ENCODE assay signal across 8 mouse cellular contexts in genomic region chr2:152829367-152829881, GRCm38 (mm10). TPM values are rescaled to one million over a fixed set of nuclear protein-coding genes. Genes with fewer than 3 reads are reported as not detected.
DNase-seq lines count a peak whose midpoint lies in the region; ATAC-seq lines count a peak whose summit lies in the region.

No protein-coding gene starts in this region.

- peaks cover 37% of the 10 kb centered on the region for H3K4me1 ChIP-seq in embryonic facial prominence, embryonic 14.5 days (ENCODE audit: control insufficient read depth, insufficient read depth, low read length)
- H3K4me1 ChIP-seq in hindbrain, embryonic 16.5 days (ENCODE audit: control insufficient read depth, insufficient read depth, low read depth, low read length) = peaks cover 42% of the 10 kb centered on the region
- H3K4me1 ChIP-seq in limb, embryonic 15.5 days = peaks cover 45% of the 10 kb centered on the region
- peaks cover 53% of the 10 kb centered on the region for H3K4me1 ChIP-seq in neural tube, embryonic 15.5 days

- 75% methylated on average over 23 of the region's 23 CpGs for WGBS in embryonic facial prominence, embryonic 14.5 days
- 50% methylated on average over 23 of the region's 23 CpGs for WGBS in hindbrain, embryonic 16.5 days
- 71% methylated on average over 23 of the region's 23 CpGs for WGBS in limb, embryonic 15.5 days
- WGBS in neural tube, embryonic 15.5 days = 46% methylated on average over 23 of the region's 23 CpGs

- H3K4me3 ChIP-seq in embryonic facial prominence, embryonic 14.5 days (ENCODE audit: low read depth, low read length) = peak overlapping the region; percentile 80
- peak overlapping the region; percentile 84 for H3K4me3 ChIP-seq in hindbrain, embryonic 16.5 days (ENCODE audit: low read length)
- H3K4me3 ChIP-seq in limb, embryonic 15.5 days = peak overlapping the region; percentile 76
- peak overlapping the region; percentile 65 for H3K4me3 ChIP-seq in neural tube, embryonic 15.5 days (replicated peaks)

- H3K27ac ChIP-seq in embryonic facial prominence, embryonic 14.5 days (replicated peaks; ENCODE audit: low read depth, low read length) = no peak overlapping the region
- peak overlapping the region; percentile 98; the same call in 1 of the 2 replicates for H3K27ac ChIP-seq in hindbrain, embryonic 16.5 days (ENCODE audit: low read depth, low read length)
- peak overlapping the region; percentile 98 for H3K27ac ChIP-seq in limb, embryonic 15.5 days
- peak overlapping the region; percentile 94 for H3K27ac ChIP-seq in neural tube, embryonic 15.5 days (replicated peaks)

- H3K9me3 ChIP-seq in embryonic facial prominence, embryonic 14.5 days (ENCODE audit: control insufficient read depth, low read length) = no peaks in the 10 kb centered on the region
- H3K9me3 ChIP-seq in hindbrain, embryonic 16.5 days (ENCODE audit: control insufficient read depth, low read length) = no peaks in the 10 kb centered on the region
- H3K9me3 ChIP-seq in limb, embryonic 15.5 days = no peaks in the 10 kb centered on the region
- no peaks in the 10 kb centered on the region for H3K9me3 ChIP-seq in neural tube, embryonic 15.5 days (replicated peaks)

- H3K27me3 ChIP-seq in embryonic facial prominence, embryonic 14.5 days (replicated peaks; ENCODE audit: control insufficient read depth, insufficient read depth, low read length) = no peaks in the 10 kb centered on the region
- H3K27me3 ChIP-seq in hindbrain, embryonic 16.5 days (replicated peaks; ENCODE audit: control insufficient read depth, insufficient read depth, low read length) = no peaks in the 10 kb centered on the region
- H3K27me3 ChIP-seq in limb, embryonic 15.5 days = no peaks in the 10 kb centered on the region
- no peaks in the 10 kb centered on the region for H3K27me3 ChIP-seq in neural tube, embryonic 15.5 days (replicated peaks)

- H3K9ac ChIP-seq in embryonic facial prominence, embryonic 14.5 days (ENCODE audit: low read depth, low read length) = peak overlapping the region; percentile 95
- H3K9ac ChIP-seq in hindbrain, embryonic 16.5 days (ENCODE audit: low read depth, low read length) = peak overlapping the region; percentile 89
- peak overlapping the region; percentile 24; the same call in 1 of the 2 replicates for H3K9ac ChIP-seq in limb, embryonic 15.5 days
- peak overlapping the region; percentile 75 for H3K9ac ChIP-seq in neural tube, embryonic 15.5 days (replicated peaks)

- H3K36me3 ChIP-seq in embryonic facial prominence, embryonic 14.5 days (ENCODE audit: control insufficient read depth, insufficient read depth, low read length) = peaks cover 10% of the 10 kb centered on the region; the same call in 1 of the 2 replicates
- H3K36me3 ChIP-seq in hindbrain, embryonic 16.5 days (ENCODE audit: control insufficient read depth, insufficient read depth, low read length) = no peaks in the 10 kb centered on the region
- H3K36me3 ChIP-seq in limb, embryonic 15.5 days = no peaks in the 10 kb centered on the region
- 0 out of 2 replicates have a peak, but pooled peaks cover 8% of the 10 kb centered on the region for H3K36me3 ChIP-seq in neural tube, embryonic 15.5 days

- peak; percentile 40 for DNase-seq in adrenal gland, postnatal 10 days
- DNase-seq in adrenal gland, postnatal 14 days = no peak
- DNase-seq in 416B (ENCODE audit: low read depth) = peak; percentile 53
- no peak for DNase-seq in embryonic facial prominence, embryonic 14.5 days (ENCODE audit: low spot score)
- DNase-seq in spleen, adult 12 weeks (ENCODE audit: low spot score) = no peak

- no peak for ATAC-seq in embryonic facial prominence, embryonic 14.5 days (ENCODE audit: low read depth)
- no peak for ATAC-seq in hindbrain, embryonic 16.5 days
- no peak for ATAC-seq in limb, embryonic 15.5 days (ENCODE audit: insufficient number of reproducible peaks, low FRiP score, low TSS enrichment, low read depth)
- no peak for ATAC-seq in neural tube, embryonic 15.5 days (ENCODE audit: low FRiP score)

- peak overlapping the region; percentile 81 for H3K4me2 ChIP-seq in embryonic facial prominence, embryonic 14.5 days (ENCODE audit: low read depth, low read length)
- H3K4me2 ChIP-seq in hindbrain, embryonic 16.5 days (ENCODE audit: low read length) = peak overlapping the region; percentile 87
- H3K4me2 ChIP-seq in limb, embryonic 15.5 days = peak overlapping the region; percentile 70
- peak overlapping the region; percentile 80 for H3K4me2 ChIP-seq in neural tube, embryonic 15.5 days

RNA-seq across cellular contexts. Expression of gene Bcl2l1, which starts 2.1 kb away (rescaled TPM):
- 10 to 100 TPM; 49.3 to 56.2 TPM for total RNA-seq in adrenal gland, postnatal 10 days (2021)
- total RNA-seq in adrenal gland, postnatal 14 days (2021) = 64.3 and 72.4 TPM in 2 replicates
- 77.3 and 86.7 TPM in 2 replicates for polyA plus RNA-seq in embryonic facial prominence, embryonic 14.5 days (2014; fragmentation: Nextera tagmentation; extraction: Ambion mirVana)
- polyA plus RNA-seq in hindbrain, embryonic 16.5 days (2015; fragmentation: Nextera tagmentation; extraction: Ambion mirVana) = 138 and 159 TPM in 2 replicates
- 96.2 and 96.7 TPM in 2 replicates for polyA plus RNA-seq in limb, embryonic 15.5 days (2015; fragmentation: Nextera tagmentation; extraction: Ambion mirVana)
- 119 and 125 TPM in 2 replicates for polyA plus RNA-seq in neural tube, embryonic 15.5 days (2015; fragmentation: Nextera tagmentation; extraction: Ambion mirVana)

RNA-seq across cellular contexts. Expression of gene Tpx2, which starts 18.3 kb away (rescaled TPM):
- total RNA-seq in adrenal gland, postnatal 10 days (2021) = 10 to 100 TPM; 18.4 to 21.4 TPM
- total RNA-seq in adrenal gland, postnatal 14 days (2021) = 16.6 and 20.3 TPM in 2 replicates
- polyA plus RNA-seq in embryonic facial prominence, embryonic 14.5 days (2014; fragmentation: Nextera tagmentation; extraction: Ambion mirVana) = 69.3 and 87.9 TPM in 2 replicates
- 14.8 and 19.8 TPM in 2 replicates for polyA plus RNA-seq in hindbrain, embryonic 16.5 days (2015; fragmentation: Nextera tagmentation; extraction: Ambion mirVana)
- 66.2 and 69.1 TPM in 2 replicates for polyA plus RNA-seq in limb, embryonic 15.5 days (2015; fragmentation: Nextera tagmentation; extraction: Ambion mirVana)
- 11.1 and 26.9 TPM in 2 replicates for polyA plus RNA-seq in neural tube, embryonic 15.5 days (2015; fragmentation: Nextera tagmentation; extraction: Ambion mirVana)

Comparison
In these comparisons a context has a peak if more than half of its experiments do, and no peak if none do; other contexts are left out.
1. DNase-seq: peak in adrenal gland, postnatal 10 days (single experiment) and 416B (single experiment); none in adrenal gland, postnatal 14 days (single experiment), embryonic facial prominence, embryonic 14.5 days (single experiment) and spleen, adult 12 weeks (single experiment).
2. H3K9ac ChIP-seq: peak in every context shown above with its lines; median percentile 95 in embryonic facial prominence, embryonic 14.5 days; 89 in hindbrain, embryonic 16.5 days; 75 in neural tube, embryonic 15.5 days; 24 in limb, embryonic 15.5 days.
3. Peak in every context shown above with its lines, with median percentiles within 50 percentile points of each other: H3K4me2 ChIP-seq and H3K4me3 ChIP-seq.